Mouse (Mus musculus): ENCODE data around the gene Cbx7. TPM values are rescaled to one million over a fixed set of nuclear protein-coding genes. Genes with fewer than 3 reads are reported as not detected.
"Not testable (repeated sequence)": the region's sequence is repeated elsewhere in the genome, so short reads cannot be mapped to it uniquely, and the experiment has no call there.

Gene Cbx7
- polyA plus RNA-seq, 1 experiment = 30.5 TPM

- WGBS = 96% methylated on average over 8 of the region's 8 CpGs
- not testable (repeated sequence) for DNase-seq (ENCODE audit: low read depth, low spot score)
These were observed 67.8 kb downstream of the Cbx7 start for GRCm38 (mm10) chr15:79903081-79903480.

- WGBS = 49% methylated on average over 2 of the region's 2 CpGs
- no peak for DNase-seq (ENCODE audit: low read depth, low spot score)
These were observed 69.5 kb downstream of the Cbx7 start for GRCm38 (mm10) chr15:79901399-79901798.

GRCm38 (mm10) chr15:79900751-79901150 is 70.2 kb downstream of the Cbx7 start:
- DNase-seq (ENCODE audit: low read depth, low spot score) = no peak
- WGBS = 60% methylated on average over 7 of the region's 7 CpGs

- 81% methylated on average over 6 of the region's 6 CpGs for WGBS
- DNase-seq (ENCODE audit: low read depth, low spot score) = no peak
These were observed 71.0 kb downstream of the Cbx7 start for GRCm38 (mm10) chr15:79899828-79900510.

- 88% methylated on average over 5 of the region's 5 CpGs for WGBS
- no peak for DNase-seq (ENCODE audit: low read depth, low spot score)
These were observed 71.9 kb downstream of the Cbx7 start for GRCm38 (mm10) chr15:79898988-79899387.

- DNase-seq (ENCODE audit: low read depth, low spot score) = no peak
- 35% methylated on average over 9 of the region's 9 CpGs for WGBS
These were observed 74.7 kb downstream of the Cbx7 start for GRCm38 (mm10) chr15:79896080-79896725.

GRCm38 (mm10) chr15:79895221-79896079 is 75.5 kb downstream of the Cbx7 start:
- 42% methylated on average over 11 of the region's 23 CpGs for WGBS
- not testable (repeated sequence) for DNase-seq (ENCODE audit: low read depth, low spot score)

- DNase-seq (ENCODE audit: low read depth, low spot score) = no peak
- 69% methylated on average over 4 of the region's 4 CpGs for WGBS
These were observed 76.6 kb downstream of the Cbx7 start for GRCm38 (mm10) chr15:79894343-79894742.

GRCm38 (mm10) chr15:79893824-79894123 is 77.1 kb downstream of the Cbx7 start:
- DNase-seq (ENCODE audit: low read depth, low spot score) = no peak
- WGBS = 41% methylated on average over 3 of the region's 3 CpGs

GRCm38 (mm10) chr15:79892995-79893823 is 77.7 kb downstream of the Cbx7 start:
- 48% methylated on average over 15 of the region's 15 CpGs for WGBS
- DNase-seq (ENCODE audit: low read depth, low spot score) = no peak

- peak; percentile 61 for DNase-seq (ENCODE audit: low read depth, low spot score)
- WGBS = 2% methylated on average over 12 of the region's 12 CpGs
These were observed 78.7 kb downstream of the Cbx7 start for GRCm38 (mm10) chr15:79892213-79892541.

- 1% methylated on average over 20 of the region's 20 CpGs for WGBS
- peak; percentile 80 for DNase-seq (ENCODE audit: low read depth, low spot score)
These were observed 79.3 kb downstream of the Cbx7 start, which contains the start of gene Apobec3 for GRCm38 (mm10) chr15:79891436-79892212. TSS of gene Apobec3 (plus strand) at chr15:79891659.

GRCm38 (mm10) chr15:79884820-79885219 is 86.1 kb downstream of the Cbx7 start:
- WGBS = 73% methylated on average over 5 of the region's 5 CpGs
- no peak for DNase-seq (ENCODE audit: low read depth, low spot score)

- DNase-seq (ENCODE audit: low read depth, low spot score) = peak; percentile 67
- WGBS = under 1% methylated on average over 30 of the region's 30 CpGs
These were observed 87.5 kb downstream of the Cbx7 start for GRCm38 (mm10) chr15:79883352-79883822.

- DNase-seq (ENCODE audit: low read depth, low spot score) = no peak
- 29% methylated on average over 19 of the region's 19 CpGs for WGBS
These were observed 88.2 kb downstream of the Cbx7 start for GRCm38 (mm10) chr15:79882623-79883267.

- 78% methylated on average over 3 of the region's 3 CpGs for WGBS
- no peak for DNase-seq (ENCODE audit: low read depth, low spot score)
These were observed 90.4 kb downstream of the Cbx7 start for GRCm38 (mm10) chr15:79880477-79880876.

GRCm38 (mm10) chr15:79879319-79879718 is 91.6 kb downstream of the Cbx7 start:
- DNase-seq (ENCODE audit: low read depth, low spot score) = peak; percentile 93
- 8% methylated on average over 13 of the region's 13 CpGs for WGBS

- DNase-seq (ENCODE audit: low read depth, low spot score) = no peak
- WGBS = 56% methylated on average over 6 of the region's 6 CpGs
These were observed 92.2 kb downstream of the Cbx7 start for GRCm38 (mm10) chr15:79878725-79879136.
